Mouse (Mus musculus) myocyte (in vitro differentiated cells): ENCODE measurements around the gene Gm20388.

Experiments
- CEBPB ChIP-seq: IDR thresholded peaks from 2 replicates; pipeline ENCODE4 v1.6.1; 2011; ENCODE audit warnings: mild to moderate bottlenecking, moderate library complexity; ENCODE audit not compliant: poor library complexity, insufficient read depth, severe bottlenecking
- E2F4 ChIP-seq: IDR thresholded peaks from one replicate; pipeline ENCODE4 v1.6.1; 2011; ENCODE audit warnings: mild to moderate bottlenecking, control low read depth, moderate library complexity; ENCODE audit not compliant: insufficient read depth
- MAX ChIP-seq: IDR thresholded peaks from one replicate; pipeline ENCODE4 v1.6.1; 2011; ENCODE audit warnings: low read depth, mild to moderate bottlenecking, control low read depth
- MYOG ChIP-seq, 3 experiments: IDR thresholded peaks; one replicate each; pipeline ENCODE4 v1.6.1; 2011; ENCODE audit warnings: control low read depth in 2 of 3, low read depth in 2 of 3, mild to moderate bottlenecking in 2 of 3; ENCODE audit not compliant: insufficient read length in 2 of 3, control insufficient read depth in 1 of 3, insufficient read depth in 1 of 3
- POLR2A ChIP-seq: IDR thresholded peaks from one replicate; pipeline ENCODE4 v1.6.1; 2011; ENCODE audit warnings: low read depth, mild to moderate bottlenecking, control low read depth, moderate library complexity; ENCODE audit not compliant: insufficient read length
- POLR2AphosphoS2 ChIP-seq: IDR thresholded peaks from one replicate; pipeline ENCODE4 v1.6.1; 2011; ENCODE audit warnings: low read depth, control low read depth; ENCODE audit not compliant: insufficient read length
- TCF3 ChIP-seq: IDR thresholded peaks from one replicate; pipeline ENCODE4 v1.6.1; 2011; ENCODE audit warnings: low read depth, control low read depth; ENCODE audit not compliant: insufficient read length
- USF1 ChIP-seq: IDR thresholded peaks from one replicate; pipeline ENCODE4 v1.6.1; 2011; ENCODE audit warnings: low read depth, mild to moderate bottlenecking, control low read depth, moderate library complexity

- TF ChIP-seq POLR2A: no peak
- TF ChIP-seq CEBPB: no peak
- no peak for TF ChIP-seq E2F4
- no peak for TF ChIP-seq POLR2AphosphoS2
- no peak for TF ChIP-seq USF1
- peak; percentile 94 to 99 (median 99) for TF ChIP-seq MYOG (IDR thresholded peaks at IDR 0.05; ENCODE audit: control insufficient read depth in 1 of 3, insufficient read depth in 1 of 3, insufficient read length in 2 of 3, low read depth in 2 of 3)
- peak; percentile 86 for TF ChIP-seq TCF3
- no peak for TF ChIP-seq MAX
These were observed 3600.2 kb downstream of the Gm20388 start for GRCm38 (mm10) chr8:123510819-123511218.
